In genomic region chr5:139408511-139408910, GRCm38 (mm10) we compare ENCODE assay signal across 13 mouse cellular contexts. TPM values are rescaled to one million over a fixed set of nuclear protein-coding genes. Genes with fewer than 3 reads are reported as not detected.
DNase-seq lines count a peak whose midpoint lies in the region; ATAC-seq and TF ChIP-seq lines count a peak whose summit lies in the region.
"Had no signal": no experiment of that assay in that cellular context is flagged by ENCODE, and none has a peak within 500 bp of the region (broad histone marks: within the 10 kb centered on the region; RNA-seq: fewer than 3 reads in every experiment).

No protein-coding gene starts in this region.

- TF ChIP-seq POLR2A in bone marrow macrophage, adult 2 months (IDR thresholded peaks at IDR 0.05; ENCODE audit: borderline replicate concordance, low read depth, low read length) = no peak

- peak overlapping the region; percentile 96 for H3K27ac ChIP-seq in bone marrow macrophage, adult 2 months (ENCODE audit: insufficient read depth, low read depth, low read length)
- no peak overlapping the region for H3K27ac ChIP-seq in forebrain, postnatal 0 days (ENCODE audit: low read depth, low read length)
- H3K27ac ChIP-seq: forebrain, embryonic 12.5 days; neural tube, embryonic 12.5 days had no signal

- peaks cover 39% of the 10 kb centered on the region for H3K4me1 ChIP-seq in bone marrow macrophage, adult 2 months (ENCODE audit: control insufficient read depth, insufficient read depth, low read length)
- no peaks in the 10 kb centered on the region for H3K4me1 ChIP-seq in forebrain, postnatal 0 days (ENCODE audit: insufficient read depth)

- no peaks in the 10 kb centered on the region; the same call in 1 of the 2 replicates for H3K36me3 ChIP-seq in forebrain, postnatal 0 days (ENCODE audit: insufficient read depth)
- H3K36me3 ChIP-seq: forebrain, embryonic 12.5 days; neural tube, embryonic 12.5 days had no signal

- peak; percentile 98 for DNase-seq in heart, adult 11 months
- DNase-seq in heart, postnatal 4 days = no peak
- peak; percentile 52 to 79 for DNase-seq in left cerebral cortex, postnatal 10 days (ENCODE audit: extremely low spot score in 1 of 2, low spot score in 2 of 2)
- no peak for DNase-seq in left cerebral cortex, adult 18-20 months (ENCODE audit: low spot score in 2 of 2)
- DNase-seq in lung, postnatal 36 days = peak; percentile 67
- no peak for DNase-seq in forebrain, postnatal 0 days
- DNase-seq in cerebellum, postnatal 36 days = no peak
- DNase-seq: cerebellum, adult 9-10 months had no signal

- no peaks in the 10 kb centered on the region for H3K9me3 ChIP-seq in forebrain, postnatal 0 days (ENCODE audit: low read length)
- H3K9me3 ChIP-seq: forebrain, embryonic 12.5 days; neural tube, embryonic 12.5 days had no signal

- no peak overlapping the region for H3K4me2 ChIP-seq in forebrain, postnatal 0 days (ENCODE audit: low read depth)
- H3K4me2 ChIP-seq: forebrain, embryonic 12.5 days; neural tube, embryonic 12.5 days had no signal

- H3K27me3 ChIP-seq in forebrain, postnatal 0 days (ENCODE audit: insufficient read depth, low read length) = no peaks in the 10 kb centered on the region
- H3K27me3 ChIP-seq: forebrain, embryonic 12.5 days; neural tube, embryonic 12.5 days had no signal

- 84% methylated on average over 7 of the region's 7 CpGs for whole genome bisulfite sequencing in forebrain, postnatal 0 days

- intact Hi-C loops in left cerebral cortex, postnatal 10 days (cut with DNase I) = no loop called here

- peak overlapping the region; percentile 66 for H3K4me3 ChIP-seq in bone marrow macrophage, adult 2 months (ENCODE audit: insufficient read depth, low read length)
- no peak overlapping the region for H3K4me3 ChIP-seq in forebrain, postnatal 0 days (ENCODE audit: low read depth, low read length)
- H3K4me3 ChIP-seq: forebrain, embryonic 12.5 days; neural tube, embryonic 12.5 days had no signal

- TF ChIP-seq CTCF in bone marrow macrophage, adult 2 months (IDR thresholded peaks at IDR 0.05; ENCODE audit: low read depth, low read length) = no peak
- no peak for TF ChIP-seq CTCF in forebrain, postnatal 0 days (IDR thresholded peaks at IDR 0.05; ENCODE audit: low read depth)

- no peak for ATAC-seq in forebrain, postnatal 0 days
- ATAC-seq: inflammation-experienced regulatory T-cells, adult 6 months had no signal

- H3K9ac ChIP-seq in forebrain, postnatal 0 days = no peak overlapping the region
- H3K9ac ChIP-seq: forebrain, embryonic 12.5 days; neural tube, embryonic 12.5 days had no signal

RNA-seq across cellular contexts. Expression of gene C130050O18Rik, which starts 3.4 kb away (rescaled TPM):
- total RNA-seq in heart, postnatal 4 days (2021) = under 1 TPM; 0.47 to 0.74 TPM
- total RNA-seq in left cerebral cortex, postnatal 10 days (2021) = under 1 TPM; 0.24 to 0.28 TPM
- under 1 TPM in 1 of 2 experiments, not detected in 1; 0.33 TPM for total RNA-seq in left cerebral cortex, adult 18-20 months (2021)
- 13.2 and 14.4 TPM in 2 replicates for polyA plus RNA-seq in bone marrow macrophage, adult 2 months (2012; ENCODE audit: insufficient read depth, insufficient read length, missing spikeins)
- total RNA-seq in forebrain, postnatal 0 days (2014; rRNA removed) = not detected in 2 replicates
- polyA plus RNA-seq in forebrain, postnatal 0 days (2015; fragmentation: Nextera tagmentation; extraction: Ambion mirVana) = 0.13 TPM in 1 of 2 replicates, not detected in the other
- polyA plus RNA-seq: inflammation-experienced regulatory T-cells, adult 6 months had no signal

RNA-seq across cellular contexts. Expression of gene Gper1, which starts 14.4 kb away (rescaled TPM):
- 1 to 10 TPM; 1.8 to 2.3 TPM for total RNA-seq in heart, postnatal 4 days (2021)
- total RNA-seq in left cerebral cortex, postnatal 10 days (2021) = 1 to 10 TPM; 2.9 to 3.3 TPM
- total RNA-seq in left cerebral cortex, adult 18-20 months (2021) = 1 to 10 TPM; 2.8 to 3.0 TPM
- not detected in 2 replicates for polyA plus RNA-seq in bone marrow macrophage, adult 2 months (2012; ENCODE audit: insufficient read depth, insufficient read length, missing spikeins)
- 6.8 and 9.1 TPM in 2 replicates for total RNA-seq in forebrain, postnatal 0 days (2014; rRNA removed)
- polyA plus RNA-seq in forebrain, postnatal 0 days (2015; fragmentation: Nextera tagmentation; extraction: Ambion mirVana) = 6.8 and 8.1 TPM in 2 replicates
- polyA plus RNA-seq: inflammation-experienced regulatory T-cells, adult 6 months had no signal

RNA-seq across cellular contexts. Expression of gene Gpr146, which starts 31.0 kb away (rescaled TPM):
- 10 to 100 TPM; 23.3 to 28.2 TPM for total RNA-seq in heart, postnatal 4 days (2021)
- 1 to 10 TPM; 5.7 to 7.5 TPM for total RNA-seq in left cerebral cortex, postnatal 10 days (2021)
- total RNA-seq in left cerebral cortex, adult 18-20 months (2021) = 10 to 100 TPM; 10.6 to 13.0 TPM
- 34.5 and 34.7 TPM in 2 replicates for polyA plus RNA-seq in bone marrow macrophage, adult 2 months (2012; ENCODE audit: insufficient read depth, insufficient read length, missing spikeins)
- total RNA-seq in forebrain, postnatal 0 days (2014; rRNA removed) = 3.2 and 3.3 TPM in 2 replicates
- 2.4 and 2.8 TPM in 2 replicates for polyA plus RNA-seq in forebrain, postnatal 0 days (2015; fragmentation: Nextera tagmentation; extraction: Ambion mirVana)

RNA-seq across cellular contexts. Expression of gene 3110082I17Rik, which starts 51.8 kb away (rescaled TPM):
- total RNA-seq in heart, postnatal 4 days (2021) = 10 to 100 TPM; 10.8 to 10.9 TPM
- 10 to 100 TPM; 20.1 to 20.2 TPM for total RNA-seq in left cerebral cortex, postnatal 10 days (2021)
- 10 to 100 TPM; 14.1 to 14.6 TPM for total RNA-seq in left cerebral cortex, adult 18-20 months (2021)
- 16.4 TPM in 2 replicates for polyA plus RNA-seq in bone marrow macrophage, adult 2 months (2012; ENCODE audit: insufficient read depth, insufficient read length, missing spikeins)
- 10.5 and 11.9 TPM in 2 replicates for total RNA-seq in forebrain, postnatal 0 days (2014; rRNA removed)
- 17.4 and 19.4 TPM in 2 replicates for polyA plus RNA-seq in forebrain, postnatal 0 days (2015; fragmentation: Nextera tagmentation; extraction: Ambion mirVana)

RNA-seq across cellular contexts. Expression of gene Cyp2w1, which starts 56.1 kb away (rescaled TPM):
- total RNA-seq in heart, postnatal 4 days (2021) = not detected
- total RNA-seq in left cerebral cortex, postnatal 10 days (2021) = not detected
- total RNA-seq in left cerebral cortex, adult 18-20 months (2021) = not detected
- polyA plus RNA-seq in bone marrow macrophage, adult 2 months (2012; ENCODE audit: insufficient read depth, insufficient read length, missing spikeins) = not detected in 2 replicates
- total RNA-seq in forebrain, postnatal 0 days (2014; rRNA removed) = not detected in 2 replicates
- not detected in 2 replicates for polyA plus RNA-seq in forebrain, postnatal 0 days (2015; fragmentation: Nextera tagmentation; extraction: Ambion mirVana)
- polyA plus RNA-seq: inflammation-experienced regulatory T-cells, adult 6 months; limb, embryonic 11.5 days; neural tube, embryonic 12.5 days had no signal

Comparison
In these comparisons a context has a peak if more than half of its experiments do, and no peak if none do; other contexts are left out.
1. DNase-seq: peak in heart, adult 11 months (single experiment), left cerebral cortex, postnatal 10 days (2 of 2) and lung, postnatal 36 days (single experiment); none in heart, postnatal 4 days (single experiment), left cerebral cortex, adult 18-20 months (0 of 2), forebrain, postnatal 0 days (single experiment) and cerebellum, postnatal 36 days (0 of 2).